Mouse (Mus musculus) CH12.LX (cell line): ENCODE results near the gene Gm21679. TPM values are rescaled to one million over a fixed set of nuclear protein-coding genes. Genes with fewer than 3 reads are reported as not detected.
"Not testable (repeated sequence)": the region's sequence is repeated elsewhere in the genome, so short reads cannot be mapped to it uniquely, and the experiment has no call there.

Experiments used
- DNase-seq: peaks from one replicate; pipeline ENCODE4 v3.0.0-alpha.2; 2013; ENCODE audit errors: extremely low read depth
- H3K27ac ChIP-seq: 2 replicates; pipeline ENCODE4 v1.5.1; 2012; ENCODE audit warnings: low read depth, mild to moderate bottlenecking, control low read depth, moderate library complexity; ENCODE audit not compliant: insufficient read depth
- H3K27me3 ChIP-seq: replicated peaks from 2 replicates; pipeline ENCODE3; 2012; ENCODE audit warnings: inconsistent platforms
- H3K36me3 ChIP-seq, 2 experiments: replicated peaks in 1 of 2; 2 replicates each; pipeline versions ENCODE3 to v1.6.1; 2012; ENCODE audit warnings: inconsistent platforms in 1 of 2, low read length in 1 of 2, mild to moderate bottlenecking in 1 of 2, mixed read lengths in 1 of 2, moderate library complexity in 1 of 2; ENCODE audit not compliant: control insufficient read depth in 1 of 2, insufficient read depth in 1 of 2
- H3K4me1 ChIP-seq, 2 experiments: 2 replicates each; pipeline ENCODE4 v1.6.1; 2012; ENCODE audit warnings: inconsistent platforms in 1 of 2, moderate library complexity in 1 of 2; ENCODE audit not compliant: insufficient read depth in 2 of 2, control insufficient read depth in 1 of 2
- H3K4me2 ChIP-seq: 2 replicates; pipeline ENCODE4 v1.6.1; 2012; ENCODE audit warnings: low read depth, mild to moderate bottlenecking, control low read depth; ENCODE audit not compliant: poor library complexity, insufficient read depth, severe bottlenecking
- H3K4me3 ChIP-seq, 3 experiments: fragments of 150-350 bp in 1 of 3; sonication (generic) in 1 of 3; replicated peaks in 1 of 3; 2 replicates each; pipeline versions ENCODE3 to v1.5.1; 2011 to 2012; ENCODE audit warnings: low read depth in 2 of 3, low read length in 2 of 3, mild to moderate bottlenecking in 2 of 3, moderate library complexity in 2 of 3, control low read depth in 1 of 3, improper control_type of control experiment in 1 of 3, inconsistent platforms in 1 of 3, mixed read lengths in 1 of 3; ENCODE audit not compliant: poor library complexity in 1 of 3
- H3K79me2 ChIP-seq: replicated peaks from 2 replicates; pipeline ENCODE4 v1.6.1; 2012; ENCODE audit warnings: mild to moderate bottlenecking, moderate library complexity; ENCODE audit not compliant: control insufficient read depth, poor library complexity, insufficient read depth, severe bottlenecking; ENCODE audit errors: extremely low read depth
- H3K9ac ChIP-seq: 2 replicates; pipeline ENCODE4 v1.6.1; 2012; ENCODE audit warnings: low read depth, mild to moderate bottlenecking, control low read depth, moderate library complexity; ENCODE audit not compliant: insufficient read depth
- H3K9me3 ChIP-seq: replicated peaks from 2 replicates; pipeline ENCODE3; 2012; ENCODE audit warnings: low read length, inconsistent platforms, mixed read lengths
- dilution Hi-C: fragments of 300-500 bp; cut with MboI; formaldehyde crosslinking; loops from 2 replicates; pipeline ENCODE4 v1.14.3; 2020; ENCODE audit warnings: low sequenced_read_pairs; ENCODE audit not compliant: extremely low pct_unique_long_range_greater_than_20kb, extremely low pct_ligation_motif_present
- in situ Hi-C: fragments of 300-500 bp; cut with MboI; formaldehyde crosslinking; loops from 3 replicates; pipeline ENCODE4 v1.14.3; 2019; ENCODE audit warnings: low sequenced_read_pairs, low pct_ligation_motif_present, low pct_unique_long_range_greater_than_20kb, mixed read lengths
- polyA plus RNA-seq: library from polyadenylated mRNA; unstranded; fragments of >175 nt; gene quantifications from 2 replicates; pipeline ENCODE4 v1.2.1, GENCODE M21; 2012; ENCODE audit warnings: low read depth; ENCODE audit not compliant: insufficient read length
- total RNA-seq, 2 experiments: library from RNA; depleted of rRNA; stranded (reverse); fragments of 300-350 nt in 1 of 2; fragments of >200 nt in 1 of 2; gene quantifications; 2 replicates each; pipeline ENCODE4 v1.2.3; 2012 to 2014

Gm21679 gene
- not detected in 2 replicates for total RNA-seq (2012; rRNA removed)
- not detected in 2 replicates for total RNA-seq (2014; rRNA removed)
- polyA plus RNA-seq = not detected in 2 replicates

- H3K79me2 ChIP-seq, H3K36me3 ChIP-seq, in situ Hi-C loops, H3K4me3 ChIP-seq, H3K4me1 ChIP-seq, H3K27ac ChIP-seq, H3K27me3 ChIP-seq, H3K9ac ChIP-seq, DNase-seq, H3K4me2 ChIP-seq, H3K9me3 ChIP-seq, dilution Hi-C loops: not testable (repeated sequence)
Measured at GRCm38 (mm10) chrY:29683270-29683669, at the start of gene Gm21679. Gene Gm21679, minus strand, starts transcription at chrY:29683370.
